15 mouse cellular contexts compared by ENCODE assay signal in the genomic region with DNA sequence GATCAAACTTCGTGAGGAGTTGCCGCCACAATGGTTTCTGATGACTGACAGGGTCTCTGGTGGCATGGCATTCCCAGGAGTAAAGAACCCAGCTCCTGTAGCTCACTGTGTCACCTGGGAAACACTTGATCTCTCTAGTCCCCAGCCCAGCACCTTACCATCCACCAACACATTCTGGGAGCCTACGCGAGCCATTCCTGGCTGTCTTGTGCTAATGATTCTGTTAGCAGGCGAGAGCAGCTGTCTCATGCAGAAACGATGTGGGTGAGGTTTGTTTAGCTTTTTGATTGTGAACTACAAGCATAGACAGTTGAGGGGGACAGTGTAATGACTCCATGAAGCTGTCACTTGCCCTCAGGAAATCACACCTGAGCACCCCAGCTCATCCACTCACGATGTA.
DNase-seq lines count a peak whose midpoint lies in the region.
"Had no signal": no experiment of that assay in that cellular context is flagged by ENCODE, and none has a peak within 500 bp of the region (broad histone marks: within the 10 kb centered on the region; RNA-seq: fewer than 3 reads in every experiment).

No protein-coding gene starts in this region.

- peak; percentile 38 for DNase-seq in right cerebral cortex, adult 18-20 months
- no peak for DNase-seq in right cerebral cortex, postnatal 25 days
- DNase-seq in brain, adult 2 months (ENCODE audit: low read depth, low spot score): peak; percentile 71
- DNase-seq in naive thymus-derived CD4-positive, alpha-beta T cell, adult 2 months (ENCODE audit: low read depth): peak; percentile 22
- DNase-seq in cerebellum, adult 9-10 months: no peak
- DNase-seq in spleen, postnatal 36 days (ENCODE audit: low spot score in 2 of 2): no peak
- DNase-seq: adrenal gland, adult 2 months; adrenal gland, postnatal 10 days; adrenal gland, postnatal 25 days; cerebellum, adult 11-12 months; cerebellum, adult 2 months; cerebellum, adult 9-11 months; cerebellum, postnatal 14 days; cerebellum, postnatal 36 days; embryo, embryonic 11 days had no signal

Comparison
In these comparisons a context has a peak if more than half of its experiments do, and no peak if none do; other contexts are left out.
1. DNase-seq: peak in right cerebral cortex, adult 18-20 months (single experiment), brain, adult 2 months (single experiment) and naive thymus-derived CD4-positive, alpha-beta T cell, adult 2 months (single experiment); none in right cerebral cortex, postnatal 25 days (single experiment), cerebellum, adult 9-10 months (single experiment) and spleen, postnatal 36 days (0 of 2).